Mouse (Mus musculus) kidney, postnatal 0 days (tissue): ENCODE data around the gene Olfr459. TPM values are rescaled to one million over a fixed set of nuclear protein-coding genes. Genes with fewer than 3 reads are reported as not detected.
A peak's percentile ranks its signal among the peaks of the same experiment; 100 is the strongest.

ENCODE experiments used
- ATAC-seq: fragments of 200-750 bp; cut with Nextera tagmentation; replicated peaks from 2 replicates; pipeline ENCODE4 v1.8.0; 2017; ENCODE audit warnings: low read depth, moderate number of reproducible peaks, moderate TSS enrichment, moderate library complexity; ENCODE audit not compliant: low FRiP score
- DNase-seq: peaks from one replicate; pipeline ENCODE4 v3.0.0-alpha.2; 2016; ENCODE audit warnings: low spot score
- H3K27ac ChIP-seq: fragments of 300-500 bp; sonication (generic); 2 replicates; pipeline ENCODE4 v1.5.1; 2014; ENCODE audit warnings: mild to moderate bottlenecking
- H3K27me3 ChIP-seq: fragments of 300-500 bp; sonication (generic); 2 replicates; pipeline ENCODE4 v1.6.1; 2014; ENCODE audit warnings: low read length, mixed read lengths; ENCODE audit not compliant: insufficient read depth
- H3K36me3 ChIP-seq: fragments of 300-500 bp; sonication (generic); 2 replicates; pipeline ENCODE4 v1.6.1; 2014; ENCODE audit warnings: low read length, mixed read lengths; ENCODE audit not compliant: insufficient read depth
- H3K4me1 ChIP-seq: fragments of 300-500 bp; sonication (generic); replicated peaks from 2 replicates; pipeline ENCODE4 v1.6.1; 2014; ENCODE audit warnings: antibody characterized with exemption, low read length, mixed read lengths; ENCODE audit not compliant: insufficient read depth
- H3K4me2 ChIP-seq: fragments of 300-500 bp; sonication (generic); 2 replicates; pipeline ENCODE4 v1.6.1; 2014; ENCODE audit warnings: mild to moderate bottlenecking, low read length, moderate library complexity, mixed read lengths
- H3K4me3 ChIP-seq: fragments of 300-500 bp; sonication (generic); replicated peaks from 2 replicates; pipeline ENCODE4 v1.5.1; 2014; ENCODE audit warnings: low read depth, low read length
- H3K9ac ChIP-seq: fragments of 300-500 bp; sonication (generic); 2 replicates; pipeline ENCODE4 v1.6.1; 2014; ENCODE audit warnings: low read depth, low read length
- H3K9me3 ChIP-seq: fragments of 300-500 bp; sonication (generic); replicated peaks from 2 replicates; pipeline ENCODE4 v1.6.1; 2016; ENCODE audit warnings: low read length, inconsistent platforms, mixed read lengths
- CTCF ChIP-seq: IDR thresholded peaks from 2 replicates; pipeline ENCODE4 v1.5.1; 2016; ENCODE audit warnings: antibody characterized with exemption, low read depth, mild to moderate bottlenecking, moderate library complexity
- WGBS: fragments of 180-500 bp; shearing (Covaris S2); extraction: QIAGEN DNeasy Blood & Tissue Kit; methylation state at CpG from one replicate; pipeline ENCODE4 v1.1.7; 2014; 5-methylcytosine and 5-hydroxymethylcytosine counted together
- polyA plus RNA-seq: library from polyadenylated mRNA; unstranded; fragments of >200 nt; fragmentation: Nextera tagmentation; extraction: Ambion mirVana; gene quantifications from 2 replicates; pipeline ENCODE4 v1.2.1, GENCODE M21; 2015

The Olfr459 gene
- polyA plus RNA-seq, 1 experiment from 2014 or later, result not detected

GRCm38 (mm10) chr6:41741101-41741500, 33.9 kb downstream of the Olfr459 start:
- Histone ChIP-seq H3K27ac (no peak overlapping the region), H3K4me1 (no peaks in the 10 kb centered on the region), H3K27me3 (no peaks in the 10 kb centered on the region), H3K9me3 (no peaks in the 10 kb centered on the region), H3K9ac (no peak overlapping the region), H3K4me2 (no peak overlapping the region), H3K36me3 (no peaks in the 10 kb centered on the region), H3K4me3 (no peak overlapping the region)
- no peak for DNase-seq
- TF ChIP-seq CTCF, result no peak
- ATAC-seq, result no peak

GRCm38 (mm10) chr6:41734719-41735470, 40.1 kb downstream of the Olfr459 start:
- Histone ChIP-seq H3K4me1 (no peaks in the 10 kb centered on the region), H3K9me3 (no peaks in the 10 kb centered on the region), H3K4me2 (no peak overlapping the region), H3K4me3 (no peak overlapping the region), H3K36me3 (no peaks in the 10 kb centered on the region), H3K27me3 (no peaks in the 10 kb centered on the region), H3K27ac (no peak overlapping the region), H3K9ac (no peak overlapping the region)
- WGBS, result 87% methylated on average over 5 of the region's 5 CpGs
- TF ChIP-seq CTCF, result no peak
- DNase-seq, result no peak
- ATAC-seq, result no peak

- H3K27ac ChIP-seq, result no peak overlapping the region
- H3K4me3 ChIP-seq, result no peak overlapping the region
- no peaks in the 10 kb centered on the region for H3K9me3 ChIP-seq
- DNase-seq (no peak), ATAC-seq (no peak)
- H3K9ac ChIP-seq, result no peak overlapping the region
- WGBS, result 88% methylated on average over 1 of the region's 1 CpGs
- TF ChIP-seq CTCF, result peak; percentile 46
- no peaks in the 10 kb centered on the region for H3K36me3 ChIP-seq
- no peaks in the 10 kb centered on the region for H3K27me3 ChIP-seq
- no peaks in the 10 kb centered on the region for H3K4me1 ChIP-seq
- no peak overlapping the region for H3K4me2 ChIP-seq
Measured at GRCm38 (mm10) chr6:41727989-41728609, 46.9 kb downstream of the Olfr459 start.

- H3K4me2 ChIP-seq, result no peak overlapping the region
- H3K27me3 ChIP-seq, result no peaks in the 10 kb centered on the region
- TF ChIP-seq CTCF, result no peak
- no peak overlapping the region for H3K4me3 ChIP-seq
- H3K27ac ChIP-seq, result no peak overlapping the region
- WGBS, result 81% methylated on average over 2 of the region's 2 CpGs
- H3K9ac ChIP-seq, result no peak overlapping the region
- ATAC-seq (no peak), DNase-seq (no peak)
- no peaks in the 10 kb centered on the region for H3K36me3 ChIP-seq
- H3K9me3 ChIP-seq, result no peaks in the 10 kb centered on the region
- no peaks in the 10 kb centered on the region for H3K4me1 ChIP-seq
Measured at GRCm38 (mm10) chr6:41721430-41721829, 53.5 kb downstream of the Olfr459 start.

Other genes with a start within 250 kb of the Olfr459 start
- gene Ephb6, start 169.7 kb downstream of the Olfr459 start, polyA plus RNA-seq, result 11.8 and 11.9 TPM in 2 replicates
- 5.7 and 5.8 TPM in 2 replicates for gene Trpv6, start 138.8 kb downstream of the Olfr459 start, polyA plus RNA-seq
- gene Trpv5, start 94.4 kb downstream of the Olfr459 start, polyA plus RNA-seq, result 9.4 and 10.7 TPM in 2 replicates
- gene Llcfc1, start 90.7 kb downstream of the Olfr459 start, polyA plus RNA-seq, result 0.49 and 0.57 TPM in 2 replicates
- 3.0 and 4.0 TPM in 2 replicates for gene Kel, start 70.8 kb downstream of the Olfr459 start, polyA plus RNA-seq
- gene Pip, start 72.4 kb upstream of the Olfr459 start, polyA plus RNA-seq, result not detected in 2 replicates
- not detected in 2 replicates for gene Sval2, start 77.8 kb upstream of the Olfr459 start, polyA plus RNA-seq
- not detected in 2 replicates for gene Sval1, start 176.5 kb upstream of the Olfr459 start, polyA plus RNA-seq
- gene Sval3, start 193.0 kb upstream of the Olfr459 start, polyA plus RNA-seq, result not detected in 2 replicates